Mouse (Mus musculus): Measurements from ENCODE around the gene 1700088E04Rik.

1700088E04Rik gene

GRCm38 (mm10) chr15:79098220-79098619 is 42.8 kb downstream of the 1700088E04Rik start:
- no peak for DNase-seq

GRCm38 (mm10) chr15:79097611-79098025 is 43.4 kb downstream of the 1700088E04Rik start:
- DNase-seq: no peak

GRCm38 (mm10) chr15:79097135-79097534 is 43.9 kb downstream of the 1700088E04Rik start:
- no peak for DNase-seq

- no peak for DNase-seq
Observed at GRCm38 (mm10) chr15:79096556-79096955, 44.5 kb downstream of the 1700088E04Rik start.

GRCm38 (mm10) chr15:79095483-79095882 is 45.6 kb downstream of the 1700088E04Rik start:
- no peak for DNase-seq

- no peak for DNase-seq
Observed at GRCm38 (mm10) chr15:79093083-79093839, 47.8 kb downstream of the 1700088E04Rik start.

GRCm38 (mm10) chr15:79092284-79092683 is 48.8 kb downstream of the 1700088E04Rik start:
- no peak for DNase-seq

GRCm38 (mm10) chr15:79079567-79079966 is 61.5 kb downstream of the 1700088E04Rik start:
- DNase-seq: no peak

All from cerebellum, adult 9-11 months (tissue).